Mouse (Mus musculus) embryonic stem cell, embryonic (primary cell): ENCODE data around the gene Shld1.

ENCODE experiments used
- CTCF ChIA-PET, 4 experiments: fragments of 300-600 bp in 2 of 4; fragments of 350-600 bp in 2 of 4; sonication (Branson Sonifier 250); formaldehyde crosslinking; loops; one replicate each; lab custom pipeline; 2022; ENCODE audit warnings: inconsistent platforms in 2 of 4; lab: Charles Lee
- POLR2A ChIA-PET, 4 experiments: fragments of 300-600 bp in 2 of 4; fragments of 350-600 bp in 2 of 4; sonication (Branson Sonifier 250); formaldehyde crosslinking; loops; one replicate each; lab custom pipeline; 2022; ENCODE audit warnings: antibody characterized with exemption in 4 of 4, inconsistent platforms in 1 of 4; lab: Charles Lee

Shld1 gene

DNA sequence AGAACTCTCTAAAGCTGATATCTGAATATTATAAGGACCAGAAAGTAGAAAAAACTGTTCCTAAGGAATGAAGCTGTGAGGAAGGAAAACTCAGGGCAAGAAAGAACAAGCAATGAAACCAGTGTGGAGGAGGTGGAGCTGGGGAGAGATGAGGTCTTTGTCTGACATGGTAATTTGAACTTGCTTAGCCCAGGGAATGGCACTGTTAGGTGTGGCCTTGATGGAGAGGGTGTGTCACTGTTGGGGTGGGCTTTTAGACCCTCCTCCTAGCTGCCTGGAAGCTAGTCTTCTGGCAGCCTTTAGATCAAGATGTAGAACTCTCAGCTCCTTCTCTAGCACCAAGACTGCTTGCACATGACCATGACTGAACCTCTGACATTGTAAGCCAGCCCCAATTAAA lies 1.7 kb upstream of the Shld1 start:
- ChIA-PET CTCF (interaction anchor here in 3 of 4 experiments (0.6 to 1.3 kb wide), 4 partner anchors 17 to 169 kb away, joined by 3 to 4 read pairs (median 4); no protein-coding TSS in a partner anchor), POLR2A (interaction anchor here in 2 of 4 experiments (1.1 to 1.6 kb wide), 2 partner anchors 8 to 166 kb away, joined by 3 to 5 read pairs; no protein-coding TSS in a partner anchor)

DNA sequence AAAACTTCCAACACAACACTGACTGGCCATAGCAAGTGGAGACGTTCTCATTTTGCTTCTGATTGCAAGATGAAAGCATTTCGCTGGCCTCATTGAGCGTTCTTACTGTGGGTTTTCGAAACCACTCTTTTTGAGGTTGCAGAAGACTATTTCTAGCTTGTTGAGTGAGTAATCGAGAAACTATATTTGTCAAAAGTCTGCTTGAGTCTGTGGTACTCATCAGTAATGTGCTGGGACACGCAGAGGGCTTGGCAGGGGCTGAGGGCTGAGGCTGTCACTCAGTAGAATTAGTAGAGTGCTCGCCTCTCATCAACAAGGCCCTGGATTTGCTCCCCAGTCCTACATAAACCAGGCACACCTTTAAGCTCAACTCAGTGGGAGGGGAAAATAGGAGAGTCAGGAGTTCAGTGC lies 1.9 kb downstream of the Shld1 start:
- POLR2A ChIA-PET: interaction anchor here in 2 of 4 experiments (0.6 to 1.3 kb wide), 6 partner anchors 13 to 454 kb away, joined by 3 to 5 read pairs (median 3); no protein-coding TSS in a partner anchor
- CTCF ChIA-PET: interaction anchor here in 3 of 4 experiments (0.6 to 1.6 kb wide), 3 partner anchors 13 to 23 kb away, joined by 3 to 5 read pairs (median 3); no protein-coding TSS in a partner anchor

DNA sequence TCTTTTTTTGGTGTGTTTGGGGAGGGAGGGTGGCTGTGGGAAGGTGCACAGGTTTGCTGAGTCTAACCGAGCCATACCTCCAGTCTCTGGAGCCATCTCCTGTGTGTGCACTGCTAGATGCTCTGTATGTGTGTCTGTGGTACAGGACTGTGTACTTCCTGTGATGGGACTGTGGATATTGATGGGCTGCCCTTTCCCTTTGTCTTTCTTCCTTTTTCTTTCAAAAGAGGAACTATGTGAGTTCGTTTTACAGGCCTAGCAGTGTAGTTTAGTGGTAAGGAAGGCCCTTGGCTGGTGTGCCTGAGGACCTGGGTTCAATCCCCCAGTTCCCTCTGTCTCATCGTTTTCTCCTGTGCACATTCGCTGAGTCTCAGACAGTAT lies 2.4 kb downstream of the Shld1 start:
- CTCF ChIA-PET: interaction anchor here in 3 of 4 experiments (0.6 to 1.6 kb wide), 3 partner anchors 12 to 24 kb away, joined by 3 to 5 read pairs (median 4); no protein-coding TSS in a partner anchor
- POLR2A ChIA-PET: interaction anchor here in 2 of 4 experiments (0.6 to 1.3 kb wide), 6 partner anchors 14 to 454 kb away, joined by 3 to 5 read pairs (median 3); partner anchors contain the start of gene Crls1 (in 1 of the 2)

DNA sequence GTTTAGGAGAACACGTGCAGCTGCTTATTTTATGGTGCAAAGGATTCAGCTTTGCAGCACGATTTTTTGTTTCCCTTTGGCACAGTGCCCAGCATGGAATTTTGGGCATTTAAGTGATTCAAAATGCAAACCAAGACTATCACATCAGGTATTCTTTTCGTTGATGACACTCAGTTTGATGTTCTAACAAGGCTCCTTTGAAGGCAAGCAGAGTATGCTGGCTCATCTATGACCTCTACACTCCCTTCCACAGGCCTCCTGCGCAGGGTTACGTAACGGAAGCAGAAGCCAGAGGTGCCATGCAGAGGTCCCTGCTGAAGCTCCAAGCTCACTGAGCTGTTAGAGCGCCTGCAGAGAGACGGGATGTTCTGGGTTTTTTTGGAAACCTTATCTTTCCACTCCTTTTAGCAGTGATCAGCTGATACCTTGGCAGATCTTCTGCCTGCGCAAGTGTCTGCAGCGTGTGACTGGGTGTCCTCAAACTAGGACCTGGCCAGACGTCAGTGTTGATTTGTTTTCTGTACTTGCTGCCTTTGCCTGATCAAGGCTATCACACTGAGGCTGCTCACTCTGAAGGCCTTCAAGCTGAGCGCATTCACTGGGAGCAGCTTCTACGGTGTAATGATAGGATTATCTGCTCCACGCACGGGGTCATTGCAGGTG lies 3.0 kb downstream of the Shld1 start:
- POLR2A ChIA-PET: interaction anchor here in 2 of 4 experiments (1.0 to 1.1 kb wide), 2 partner anchors 12 to 157 kb away, joined by 3 read pairs; partner anchors contain the start of gene Crls1 (in 1 of the 2)
- CTCF ChIA-PET: interaction anchor here in 3 of 4 experiments (0.6 to 1.6 kb wide), 3 partner anchors 10 to 12 kb away, joined by 4 to 9 read pairs (median 5); no protein-coding TSS in a partner anchor

DNA sequence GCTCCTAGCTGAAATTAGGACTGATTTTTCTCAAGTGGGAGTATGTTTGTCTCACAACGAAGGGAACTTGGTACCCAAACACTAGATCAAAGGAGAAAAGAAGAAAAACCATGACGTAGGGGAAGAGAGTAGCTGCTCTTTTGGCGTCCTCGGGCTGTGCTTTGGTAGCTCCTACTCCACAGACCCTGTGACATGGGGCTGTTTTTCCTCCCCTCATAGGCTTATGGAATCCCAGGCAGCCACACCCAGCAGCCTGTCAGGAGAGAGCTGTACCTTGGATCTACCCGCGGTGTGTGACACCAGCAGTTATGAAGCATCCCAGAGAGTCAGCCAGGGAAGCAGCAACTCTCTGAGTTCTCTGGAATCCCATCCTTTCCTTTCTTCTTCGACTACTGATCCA lies 5.0 kb downstream of the Shld1 start:
- ChIA-PET POLR2A (interaction anchor here in 2 of 4 experiments (0.7 to 2.0 kb wide), 9 partner anchors 10 to 347 kb away, joined by 3 to 11 read pairs (median 3); partner anchors contain the start of gene Crls1 (in 1 of the 2)), CTCF (interaction anchor here in 3 of 4 experiments (0.9 to 2.2 kb wide), 4 partner anchors 10 to 137 kb away, joined by 3 to 12 read pairs (median 6); no protein-coding TSS in a partner anchor)

DNA sequence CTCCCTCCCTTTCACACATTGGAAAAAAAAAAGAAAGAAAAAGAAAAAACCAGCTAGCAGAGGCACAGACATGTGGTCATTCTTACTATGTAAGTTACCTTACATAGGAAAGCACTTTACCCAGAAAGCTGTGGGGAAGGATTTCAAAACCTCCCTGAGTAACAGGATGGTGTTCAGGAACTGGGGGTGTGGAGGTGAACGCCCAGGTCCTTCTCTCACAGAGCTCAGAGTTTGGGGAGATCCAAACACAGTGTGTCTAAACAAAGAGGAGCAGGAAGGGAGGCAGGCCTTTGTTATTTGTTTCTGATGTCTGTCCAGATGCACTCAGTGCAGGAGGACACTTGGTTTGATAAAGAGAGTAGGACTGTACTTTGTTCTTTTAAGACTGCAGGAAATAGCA lies 5.6 kb downstream of the Shld1 start:
- POLR2A ChIA-PET: interaction anchor here in 3 of 4 experiments (0.6 to 2.0 kb wide), 12 partner anchors 8 to 154 kb away, joined by 3 to 11 read pairs (median 4); partner anchors contain the start of gene Crls1 (in 1 of the 3)
- CTCF ChIA-PET: interaction anchor here in 2 of 4 experiments (0.6 to 2.2 kb wide), 4 partner anchors 9 to 803 kb away, joined by 3 to 12 read pairs (median 6); no protein-coding TSS in a partner anchor

DNA sequence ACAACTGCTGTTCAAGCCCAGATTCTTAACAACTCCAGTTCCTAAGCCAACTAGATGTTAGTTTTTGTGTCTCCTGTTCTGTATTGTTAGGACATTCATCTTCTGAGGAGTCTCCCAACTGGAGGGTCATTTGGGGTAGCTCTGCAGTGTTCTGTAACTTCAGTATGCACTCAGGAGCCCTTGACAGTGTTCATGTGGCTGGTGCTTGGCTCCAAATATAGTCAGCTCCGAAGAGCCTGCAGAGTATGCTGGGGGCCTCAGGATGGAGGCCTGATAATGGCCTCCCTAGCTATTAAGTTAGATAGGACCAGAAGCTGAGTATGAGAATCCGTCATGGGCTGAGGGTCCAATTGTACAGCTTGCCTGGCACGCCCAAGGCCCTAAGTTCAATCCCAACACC lies 7.2 kb downstream of the Shld1 start:
- POLR2A ChIA-PET: interaction anchor here in 1 of 4 experiments (0.6 kb wide), 1 partner anchor 218 kb away, joined by 3 read pairs; no protein-coding TSS in a partner anchor
- CTCF ChIA-PET: interaction anchor here in 1 of 4 experiments (1.1 kb wide), 1 partner anchor 23 kb away, joined by 3 read pairs; no protein-coding TSS in a partner anchor

DNA sequence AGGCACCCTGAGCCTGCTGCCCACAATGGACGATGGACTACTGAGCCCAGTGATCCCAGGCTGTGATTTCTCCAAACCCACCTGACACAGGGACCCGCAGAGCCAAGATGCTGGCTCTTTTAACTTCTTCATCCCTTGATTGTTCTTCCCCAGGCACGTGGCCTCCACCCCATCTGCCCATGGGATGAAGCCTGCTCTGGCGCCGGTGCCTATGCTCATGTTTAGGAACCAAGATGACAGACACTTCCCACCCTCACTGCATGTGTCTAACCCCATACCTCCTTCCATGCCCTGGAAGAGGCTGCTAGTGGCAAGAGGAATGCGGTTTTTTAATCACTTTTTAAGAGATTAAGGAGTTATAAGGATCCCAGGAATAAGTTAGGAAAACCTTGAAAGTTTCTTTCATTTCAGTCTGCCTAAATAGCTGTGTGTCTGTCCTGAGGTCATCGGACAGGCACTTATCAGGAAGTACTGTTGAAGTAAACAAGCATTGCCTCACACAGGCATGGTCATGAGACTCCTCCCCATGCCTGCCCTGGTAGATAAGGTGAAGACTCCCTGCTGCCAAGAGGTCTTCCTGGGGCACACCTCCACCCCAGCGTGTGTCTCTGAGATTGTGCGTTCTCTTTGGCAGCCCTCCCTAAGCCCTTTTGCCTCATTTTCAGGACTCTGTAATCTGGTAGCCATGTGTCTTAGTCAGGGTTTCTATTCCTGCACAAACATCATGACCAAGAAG lies 8.8 kb downstream of the Shld1 start:
- POLR2A ChIA-PET: interaction anchor here in 2 of 4 experiments (0.5 to 1.4 kb wide), 2 partner anchors 8 to 96 kb away, joined by 3 to 4 read pairs; no protein-coding TSS in a partner anchor
- CTCF ChIA-PET: interaction anchor here in 1 of 4 experiments (1.1 kb wide), 1 partner anchor 21 kb away, joined by 3 read pairs; no protein-coding TSS in a partner anchor

DNA sequence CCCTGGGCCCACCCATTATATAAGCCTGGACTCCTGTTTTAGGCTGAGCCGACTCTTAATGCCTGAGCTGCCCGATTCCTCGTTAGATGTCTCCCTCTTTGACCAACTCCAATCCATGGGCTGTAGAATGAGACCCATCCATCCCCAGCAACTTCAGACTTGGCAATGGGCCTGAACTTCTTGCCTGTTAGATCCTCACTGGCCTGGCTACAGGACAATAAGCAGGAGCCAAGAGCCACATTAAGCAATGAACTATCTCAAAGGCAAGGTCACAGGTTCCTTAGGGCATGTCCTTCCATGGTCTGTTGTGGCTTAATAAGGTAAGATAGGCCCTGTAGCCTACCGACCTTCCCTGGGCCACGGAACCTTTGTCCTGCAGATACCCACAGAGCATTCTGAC lies 9.8 kb downstream of the Shld1 start:
- ChIA-PET POLR2A (interaction anchor here in 1 of 4 experiments (1.4 kb wide), 1 partner anchor 9 kb away, joined by 4 read pairs; no protein-coding TSS in a partner anchor), CTCF (no interaction called here)

DNA sequence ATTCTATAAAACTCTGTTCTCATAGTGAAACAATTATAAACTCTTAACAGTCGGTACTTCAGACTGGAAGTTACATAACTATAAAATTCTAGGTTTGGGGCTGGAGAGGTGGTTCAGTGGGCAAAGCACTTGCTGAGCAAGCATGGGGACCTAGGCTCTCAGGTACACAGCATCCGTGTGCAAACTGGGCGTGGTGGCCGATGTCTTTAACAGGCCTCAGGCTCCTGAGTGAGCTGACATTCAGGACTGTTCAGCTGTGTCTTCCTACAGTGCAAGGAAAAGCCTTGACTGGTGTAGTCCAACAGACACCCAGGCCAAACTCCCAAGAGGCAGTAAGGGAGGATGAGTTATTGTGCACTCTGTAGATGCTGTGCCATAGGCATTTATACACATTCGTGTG lies 10.5 kb downstream of the Shld1 start:
- ChIA-PET CTCF (no interaction called here), POLR2A (interaction anchor here in 1 of 4 experiments (1.4 kb wide), 1 partner anchor 104 kb away, joined by 4 read pairs; no protein-coding TSS in a partner anchor)

DNA sequence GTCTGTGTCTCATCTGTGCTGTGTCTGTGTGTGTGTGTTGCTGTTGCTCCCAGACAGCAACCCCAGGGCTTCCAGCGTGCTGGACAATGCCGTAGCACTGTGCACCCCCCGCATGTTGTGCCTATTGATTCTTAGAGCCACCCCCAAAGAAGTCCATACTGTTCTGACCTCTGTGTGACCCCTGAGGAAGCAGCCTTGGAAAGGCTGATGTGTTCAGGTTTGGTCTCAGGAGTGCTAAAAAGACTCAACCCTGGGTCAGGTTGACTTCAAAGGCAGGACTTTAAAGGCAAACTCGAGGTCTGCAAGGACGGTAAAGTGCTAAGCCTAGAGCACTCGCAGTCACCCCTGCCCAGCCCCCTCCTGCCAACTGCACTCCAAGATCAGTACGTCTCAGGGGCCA lies 11.0 kb downstream of the Shld1 start:
- CTCF ChIA-PET: no interaction called here
- POLR2A ChIA-PET: interaction anchor here in 1 of 4 experiments (1.1 to 1.4 kb wide), 2 partner anchors 9 to 104 kb away, joined by 4 read pairs; no protein-coding TSS in a partner anchor

DNA sequence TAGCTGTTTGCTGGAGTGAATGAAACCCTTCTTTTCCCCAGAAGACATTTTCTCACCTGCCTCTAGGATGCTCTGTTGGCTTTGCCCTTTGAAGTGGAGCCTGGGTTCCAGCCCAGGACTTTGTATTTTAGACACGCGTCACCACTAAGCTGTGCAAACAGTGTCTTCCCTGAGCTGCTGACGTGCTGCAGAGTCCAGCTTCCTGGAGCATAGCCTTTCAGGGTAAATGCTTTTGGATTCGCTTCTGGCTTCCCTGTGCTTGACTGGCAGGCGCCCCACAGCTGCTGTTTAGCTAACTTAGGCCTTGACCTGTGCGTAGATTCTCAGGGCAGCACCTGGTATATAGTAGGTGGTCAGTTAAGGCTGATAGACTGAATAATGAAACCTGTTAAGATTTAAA lies 11.7 kb downstream of the Shld1 start:
- ChIA-PET POLR2A (interaction anchor here in 3 of 4 experiments (0.6 to 1.5 kb wide), 9 partner anchors 8 to 186 kb away, joined by 3 to 13 read pairs (median 3); partner anchors contain the start of gene Shld1 (in 2 of the 3)), CTCF (interaction anchor here in 3 of 4 experiments (0.7 to 0.9 kb wide), 3 partner anchors 76 to 275 kb away, joined by 3 read pairs; no protein-coding TSS in a partner anchor)

DNA sequence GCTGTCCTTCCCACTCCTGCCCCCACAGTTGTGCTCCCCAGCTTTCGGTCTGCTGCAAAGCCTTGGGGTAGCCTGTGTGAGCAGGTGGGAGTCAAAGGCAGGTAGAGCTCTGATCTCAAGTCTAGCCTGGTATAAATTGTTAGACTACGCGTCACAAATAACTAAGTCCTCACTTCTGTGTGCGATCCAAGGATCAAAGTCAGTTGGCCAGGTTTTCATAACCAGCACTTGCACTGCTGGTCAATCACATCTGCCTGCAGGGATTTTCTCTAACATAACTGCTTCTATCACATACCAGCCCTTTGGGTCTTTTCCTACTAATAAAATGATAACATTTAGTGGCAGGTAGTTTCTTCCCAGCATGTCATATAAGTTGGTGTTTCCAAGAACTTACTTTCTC lies 14.2 kb downstream of the Shld1 start:
- ChIA-PET POLR2A (interaction anchor here in 3 of 4 experiments (0.7 to 2.0 kb wide), 4 partner anchors 8 to 107 kb away, joined by 3 to 11 read pairs (median 4); no protein-coding TSS in a partner anchor), CTCF (interaction anchor here (0.6 to 3.8 kb wide), 12 partner anchors 9 to 185 kb away, joined by 3 to 21 read pairs (median 4); partner anchors contain the start of gene Shld1 (in 1 of the 4))

DNA sequence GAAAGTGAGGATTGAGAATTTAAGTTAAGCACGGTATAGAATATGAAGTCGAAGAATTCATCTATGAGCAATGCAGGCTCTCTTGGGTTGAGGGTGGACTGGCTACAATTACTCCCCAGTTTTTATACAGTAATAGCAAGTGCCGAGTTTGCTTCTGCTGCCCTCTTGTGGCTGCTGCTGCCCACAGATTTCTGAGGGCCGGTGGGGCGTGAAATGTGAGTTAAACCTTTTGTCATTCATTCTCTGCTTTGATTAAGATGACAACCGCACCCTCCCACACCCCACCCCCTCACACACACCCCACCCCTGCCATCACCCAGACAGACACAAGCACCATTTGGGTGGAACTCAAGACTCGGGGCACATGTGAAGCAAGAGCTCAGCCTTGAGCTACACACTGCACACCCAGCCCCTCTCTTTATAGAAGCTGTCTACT lies 14.7 kb downstream of the Shld1 start:
- CTCF ChIA-PET: interaction anchor here (0.6 to 3.8 kb wide), 39 partner anchors 9 to 1610 kb away, joined by 3 to 21 read pairs (median 4); partner anchors contain the start of genes Shld1 (in 2 of the 4) and Crls1 (in 1 of the 4)
- POLR2A ChIA-PET: interaction anchor here in 3 of 4 experiments (0.6 to 2.5 kb wide), 11 partner anchors 9 to 125 kb away, joined by 3 to 16 read pairs (median 4); partner anchors contain the start of gene Shld1 (in 1 of the 3)

DNA sequence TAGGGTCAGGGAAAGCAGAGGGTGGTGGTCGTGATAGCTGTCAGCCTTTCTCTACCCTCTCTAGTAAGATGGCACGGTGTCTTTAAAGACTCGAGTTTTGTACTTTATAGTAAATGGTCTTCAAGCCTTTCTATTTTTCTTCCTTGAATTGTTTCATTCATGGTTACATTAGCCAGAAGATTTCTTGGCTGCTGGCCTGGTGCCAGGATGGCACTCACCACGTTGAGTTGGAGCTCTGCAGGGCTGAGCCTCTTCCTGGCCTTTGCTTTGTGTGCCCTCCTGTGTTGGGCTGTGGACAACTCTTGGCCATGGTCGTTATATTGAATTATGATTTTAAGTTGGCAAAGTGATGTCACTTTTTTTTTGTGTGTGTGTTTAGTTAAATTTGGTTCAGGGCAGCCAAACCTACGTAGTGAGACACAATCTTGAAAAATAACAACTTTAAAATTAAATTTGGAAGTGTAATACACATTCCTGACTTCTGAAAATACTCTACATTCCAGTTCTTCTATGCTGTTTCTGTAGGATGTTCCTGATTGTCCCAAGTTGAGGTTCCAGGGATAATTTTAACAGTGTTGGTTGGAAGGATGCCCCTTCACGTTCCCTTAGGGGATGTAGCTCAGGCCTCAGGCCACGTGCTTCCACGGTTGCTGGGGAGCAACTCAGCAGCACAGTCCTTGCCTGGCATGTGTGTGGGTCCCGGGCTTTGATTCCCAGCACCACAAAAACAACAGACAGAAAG lies 18.7 kb downstream of the Shld1 start:
- CTCF ChIA-PET: interaction anchor here in 1 of 4 experiments (0.7 kb wide), 1 partner anchor 190 kb away, joined by 3 read pairs; no protein-coding TSS in a partner anchor

DNA sequence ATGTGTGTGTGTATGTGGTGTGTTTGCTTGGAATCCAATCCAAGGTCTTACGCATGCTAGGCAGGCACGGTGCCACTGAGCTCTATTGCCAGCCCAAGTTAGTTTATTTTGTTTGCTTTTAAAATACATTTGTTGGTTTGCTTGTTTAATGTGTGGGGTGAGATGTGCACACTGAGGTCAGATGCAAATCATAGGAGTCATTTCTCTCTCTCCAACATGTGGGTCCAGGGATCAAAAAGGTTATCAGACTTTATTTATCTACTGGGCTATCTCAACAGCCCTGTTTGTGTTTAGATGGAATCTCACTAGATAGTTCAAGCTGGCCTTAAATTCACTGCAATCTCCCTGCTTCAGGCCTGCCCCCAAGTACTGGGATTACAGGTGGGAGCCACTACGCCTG lies 19.6 kb downstream of the Shld1 start:
- ChIA-PET CTCF (interaction anchor here in 1 of 4 experiments (0.7 kb wide), 1 partner anchor 191 kb away, joined by 3 read pairs; no protein-coding TSS in a partner anchor), POLR2A (interaction anchor here in 2 of 4 experiments (0.6 to 0.8 kb wide), 2 partner anchors 8 to 130 kb away, joined by 3 to 4 read pairs; no protein-coding TSS in a partner anchor)

More for the DNA sequence above, 18.7 kb downstream of the Shld1 start:
- POLR2A ChIA-PET: no interaction called here
